Mouse (Mus musculus) embryonic facial prominence, embryonic 12.5 days (tissue): Measurements from ENCODE around the gene Cdh3. TPM values are rescaled to one million over a fixed set of nuclear protein-coding genes. Genes with fewer than 3 reads are reported as not detected.

ENCODE experiments used
- ATAC-seq: fragments of 200-750 bp; cut with Nextera tagmentation; 2 replicates; pipeline ENCODE4 v1.8.0; 2017; ENCODE audit not compliant: insufficient number of reproducible peaks, insufficient read depth, low FRiP score, low TSS enrichment
- H3K27ac ChIP-seq: fragments of 300-500 bp; sonication (generic); 2 replicates; pipeline ENCODE4 v1.5.1; 2016; ENCODE audit warnings: mild to moderate bottlenecking
- H3K27me3 ChIP-seq: fragments of 300-500 bp; sonication (generic); 2 replicates; pipeline ENCODE4 v1.6.1; 2016; ENCODE audit warnings: mild to moderate bottlenecking, moderate library complexity
- H3K36me3 ChIP-seq: fragments of 300-500 bp; sonication (generic); 2 replicates; pipeline ENCODE4 v1.6.1; 2016; ENCODE audit warnings: mild to moderate bottlenecking
- H3K4me1 ChIP-seq: fragments of 300-500 bp; sonication (generic); 2 replicates; pipeline ENCODE4 v1.6.1; 2016
- H3K4me2 ChIP-seq: fragments of 300-500 bp; sonication (generic); replicated peaks from 2 replicates; pipeline ENCODE4 v1.6.1; 2016; ENCODE audit warnings: mild to moderate bottlenecking, moderate library complexity
- H3K4me3 ChIP-seq: fragments of 300-500 bp; sonication (generic); 2 replicates; pipeline ENCODE4 v1.5.1; 2016; ENCODE audit warnings: mild to moderate bottlenecking
- H3K9ac ChIP-seq: fragments of 300-500 bp; sonication (generic); 2 replicates; pipeline ENCODE4 v1.6.1; 2016; ENCODE audit warnings: mild to moderate bottlenecking, moderate library complexity
- H3K9me3 ChIP-seq: fragments of 300-500 bp; sonication (generic); 2 replicates; pipeline ENCODE4 v1.6.1; 2016; ENCODE audit warnings: mild to moderate bottlenecking, moderate library complexity
- WGBS: fragments of 180-500 bp; shearing (Covaris S2); methylation state at CpG from one replicate; pipeline ENCODE4 v1.1.7; 2016; 5-methylcytosine and 5-hydroxymethylcytosine counted together
- polyA plus RNA-seq: library from polyadenylated mRNA; unstranded; fragments of >200 nt; fragmentation: Nextera tagmentation; extraction: Ambion mirVana; gene quantifications from 2 replicates; pipeline ENCODE4 v1.2.1, GENCODE M21; 2016

The Cdh3 gene
- polyA plus RNA-seq, 1 experiment from 2014 or later, result 19.1 TPM

- H3K27me3 ChIP-seq, result peaks cover 37% of the 10 kb centered on the region
- peaks cover 11% of the 10 kb centered on the region for H3K4me1 ChIP-seq
- 37% methylated on average over 7 of the region's 7 CpGs for WGBS
- no peak for ATAC-seq
- no peak overlapping the region for H3K27ac ChIP-seq
- H3K9ac ChIP-seq, result no peak overlapping the region
- no peaks in the 10 kb centered on the region for H3K36me3 ChIP-seq
- H3K4me3 ChIP-seq, result no peak overlapping the region
- H3K4me2 ChIP-seq, result no peak overlapping the region
- no peaks in the 10 kb centered on the region for H3K9me3 ChIP-seq
Measured at GRCm38 (mm10) chr8:106599265-106599979, 88.7 kb downstream of the Cdh3 start.

DNA sequence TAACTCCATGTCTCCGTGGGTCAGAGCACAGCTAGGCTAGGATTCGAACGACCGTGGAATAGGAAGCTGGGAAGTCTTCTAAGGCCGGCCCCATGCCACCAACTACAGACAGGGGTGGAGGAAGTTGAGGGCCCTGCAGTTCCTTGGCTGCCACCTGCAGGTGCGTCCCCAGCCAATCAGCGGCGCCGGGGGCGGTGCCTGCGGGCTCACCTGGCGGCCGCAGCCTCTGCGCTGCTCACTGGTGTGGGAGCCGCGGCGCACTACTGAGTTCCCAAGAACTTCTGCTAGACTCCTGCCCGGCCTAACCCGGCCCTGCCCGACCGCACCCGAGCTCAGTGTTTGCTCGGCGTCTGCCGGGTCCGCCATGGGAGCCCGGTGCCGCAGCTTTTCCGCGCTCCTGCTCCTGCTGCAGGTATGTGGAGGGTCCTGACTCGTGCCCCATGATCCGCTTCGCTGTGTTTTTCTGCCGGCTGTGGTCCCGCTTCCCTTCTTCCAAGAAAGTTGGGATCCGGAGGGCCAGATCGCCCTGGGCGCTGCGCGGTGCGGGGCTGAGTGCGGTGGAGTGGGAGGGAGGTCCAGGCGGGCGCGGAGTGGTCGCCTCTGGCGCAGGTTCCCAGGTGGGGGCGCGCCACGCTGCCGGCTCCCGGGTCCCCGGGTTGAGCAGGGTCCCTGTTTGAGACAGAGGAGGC is 92.6 kb downstream of the Cdh3 start, which contains the start of gene Cdh1:
TSS of gene Cdh1 (plus strand) at position 221 of the 689 bp plus-strand sequence.
- H3K27me3 ChIP-seq, result peaks cover 59% of the 10 kb centered on the region
- H3K9me3 ChIP-seq, result no peaks in the 10 kb centered on the region
- H3K9ac ChIP-seq, result peak within 1 kb of the TSS; percentile 53
- WGBS, result 1% methylated on average over 53 of the region's 53 CpGs
- ATAC-seq, result peak; percentile 69
- H3K27ac ChIP-seq, result peak within 1 kb of the TSS; percentile 63; the same call in 1 of the 2 replicates
- peak within 1 kb of the TSS; percentile 51 for H3K4me3 ChIP-seq
- H3K4me1 ChIP-seq, result peaks cover 11% of the 10 kb centered on the region
- H3K4me2 ChIP-seq, result peak within 1 kb of the TSS; percentile 90
- no peaks in the 10 kb centered on the region for H3K36me3 ChIP-seq

DNA sequence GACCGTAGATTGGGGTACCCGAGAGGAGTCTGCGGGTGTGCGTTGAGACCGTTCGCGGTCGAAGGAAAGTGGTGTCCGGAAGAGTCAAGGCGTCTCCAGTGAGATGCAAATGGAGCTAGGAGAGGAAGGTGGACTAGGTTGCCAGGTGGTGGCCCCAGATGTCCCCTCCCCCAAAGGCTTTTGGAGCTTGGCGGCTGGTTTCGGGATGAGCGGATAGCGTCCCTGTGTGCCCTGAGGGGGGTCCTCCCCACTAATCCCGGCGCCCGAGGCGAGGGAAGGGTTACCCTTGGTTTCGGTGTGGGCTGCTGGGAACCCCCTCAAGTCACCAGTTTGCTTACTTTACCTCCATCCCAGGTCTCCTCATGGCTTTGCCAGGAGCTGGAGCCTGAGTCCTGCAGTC is 93.2 kb downstream of the Cdh3 start:
- H3K9ac ChIP-seq, result no peak overlapping the region
- H3K4me2 ChIP-seq, result peak overlapping the region; percentile 90
- H3K27me3 ChIP-seq, result peaks cover 59% of the 10 kb centered on the region
- no peaks in the 10 kb centered on the region for H3K9me3 ChIP-seq
- peaks cover 11% of the 10 kb centered on the region for H3K4me1 ChIP-seq
- peak overlapping the region; percentile 51 for H3K4me3 ChIP-seq
- H3K27ac ChIP-seq, result no peak overlapping the region
- ATAC-seq, result no peak
- WGBS, result under 1% methylated on average over 19 of the region's 19 CpGs
- no peaks in the 10 kb centered on the region for H3K36me3 ChIP-seq

- Histone ChIP-seq H3K36me3 (no peaks in the 10 kb centered on the region), H3K9ac (no peak overlapping the region), H3K4me2 (0 out of 2 replicates have a peak overlapping the region, but pooled peaks have one; percentile 0), H3K9me3 (no peaks in the 10 kb centered on the region), H3K4me1 (peaks cover 11% of the 10 kb centered on the region), H3K27ac (no peak overlapping the region), H3K27me3 (peaks cover 59% of the 10 kb centered on the region), H3K4me3 (no peak overlapping the region)
- ATAC-seq, result no peak
- 66% methylated on average over 7 of the region's 7 CpGs for WGBS
Measured at GRCm38 (mm10) chr8:106605657-106606056, 95.0 kb downstream of the Cdh3 start.

DNA sequence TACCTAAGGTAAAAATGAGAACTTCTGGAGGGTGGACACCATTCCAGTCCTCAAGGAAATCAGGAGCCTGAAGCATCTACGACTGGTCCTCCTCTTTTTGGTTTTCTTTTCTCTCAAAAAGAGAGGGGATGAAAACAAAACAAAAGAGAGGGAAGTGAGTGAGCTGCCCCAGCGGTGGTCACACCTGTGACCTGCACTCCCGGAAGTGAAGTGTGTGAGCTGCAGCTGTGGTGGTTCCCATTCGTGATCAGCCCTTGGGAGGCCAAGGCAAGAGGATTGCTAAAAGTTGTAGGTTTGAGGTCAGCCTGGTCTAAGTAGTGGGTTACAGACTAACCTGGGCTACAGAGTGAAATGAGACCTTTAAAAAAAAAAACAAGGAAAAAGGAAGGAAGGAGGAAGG is 95.4 kb downstream of the Cdh3 start:
- Histone ChIP-seq H3K9me3 (no peaks in the 10 kb centered on the region), H3K27ac (no peak overlapping the region), H3K4me2 (no peak overlapping the region), H3K36me3 (no peaks in the 10 kb centered on the region), H3K4me3 (no peak overlapping the region), H3K27me3 (peaks cover 56% of the 10 kb centered on the region), H3K4me1 (peaks cover 11% of the 10 kb centered on the region), H3K9ac (no peak overlapping the region)
- 45% methylated on average over 4 of the region's 4 CpGs for WGBS
- ATAC-seq, result no peak

DNA sequence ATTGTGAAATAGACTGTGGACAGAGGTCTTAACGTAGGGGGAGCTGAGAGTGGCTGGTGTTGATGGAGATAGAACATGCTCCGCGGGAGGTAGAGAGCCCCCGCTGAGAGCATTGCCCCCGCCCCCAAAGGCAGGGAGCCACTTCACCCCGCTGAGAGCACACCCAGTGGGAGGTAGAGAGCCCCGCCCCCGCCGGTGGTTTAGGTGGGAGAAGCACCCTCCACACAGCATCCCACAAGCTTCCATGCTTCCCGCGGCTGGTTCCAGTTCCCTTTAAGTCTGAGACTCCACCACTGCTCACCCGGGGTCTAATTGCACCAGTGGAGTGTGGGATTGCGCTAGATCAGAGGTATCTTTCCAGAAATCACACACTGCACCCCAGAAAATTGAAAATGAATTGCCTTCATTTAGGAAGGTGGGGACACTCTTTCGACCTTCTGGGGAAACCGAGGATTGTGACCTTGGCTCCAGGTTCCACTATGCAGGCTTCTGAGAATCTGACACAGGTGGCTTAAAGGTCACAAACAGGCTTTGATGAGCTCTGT is 96.0 kb downstream of the Cdh3 start:
- Histone ChIP-seq H3K9ac (no peak overlapping the region), H3K27me3 (peaks cover 50% of the 10 kb centered on the region), H3K4me2 (no peak overlapping the region), H3K4me3 (no peak overlapping the region), H3K4me1 (peaks cover 11% of the 10 kb centered on the region), H3K36me3 (no peaks in the 10 kb centered on the region), H3K9me3 (no peaks in the 10 kb centered on the region), H3K27ac (no peak overlapping the region)
- 31% methylated on average over 13 of the region's 15 CpGs for WGBS
- ATAC-seq, result no peak

Other genes with a start within 250 kb of the Cdh3 start
- gene Smpd3, start 172.9 kb upstream of the Cdh3 start, polyA plus RNA-seq, result 4.3 and 4.4 TPM in 2 replicates
- 34.6 and 34.7 TPM in 2 replicates for gene Zfp90, start 95.6 kb upstream of the Cdh3 start, polyA plus RNA-seq
- gene 6030452D12Rik, start 10.4 kb upstream of the Cdh3 start, polyA plus RNA-seq, result not detected in 2 replicates
- gene Gm10073, start 62.6 kb downstream of the Cdh3 start, polyA plus RNA-seq, result 5.4 and 6.1 TPM in 2 replicates
- 26.4 and 26.6 TPM in 2 replicates for gene Cdh1, start 92.5 kb downstream of the Cdh3 start, polyA plus RNA-seq
- gene Tango6, start 172.2 kb downstream of the Cdh3 start, polyA plus RNA-seq, result 12.0 and 12.6 TPM in 2 replicates